Mouse (Mus musculus) brown adipose tissue, adult 24 weeks (tissue): ENCODE measurements at regions not wholly inside any gene's neighbourhood (a gene's known extent, or its start where the extent isn't known, plus 50 kb on each side); places are given as distances from the start of the nearest gene placed in this dataset.
A peak's percentile ranks its signal among the peaks of the same experiment; 100 is the strongest.

ENCODE experiments used
- H3K27ac ChIP-seq: fragments of 200-500 bp; replicated peaks from 2 replicates; pipeline ENCODE4 v1.5.1; 2012; ENCODE audit warnings: low read depth, mild to moderate bottlenecking, low read length
- H3K4me1 ChIP-seq: fragments of 200-500 bp; 2 replicates; pipeline ENCODE4 v1.6.1; 2012; ENCODE audit warnings: low read length, mixed read lengths; ENCODE audit not compliant: control insufficient read depth, insufficient read depth, insufficient read length
- H3K4me3 ChIP-seq: fragments of 200-500 bp; 2 replicates; pipeline ENCODE4 v1.5.1; 2012; ENCODE audit warnings: low read depth, mild to moderate bottlenecking, low read length, moderate library complexity; ENCODE audit not compliant: insufficient read depth

DNA sequence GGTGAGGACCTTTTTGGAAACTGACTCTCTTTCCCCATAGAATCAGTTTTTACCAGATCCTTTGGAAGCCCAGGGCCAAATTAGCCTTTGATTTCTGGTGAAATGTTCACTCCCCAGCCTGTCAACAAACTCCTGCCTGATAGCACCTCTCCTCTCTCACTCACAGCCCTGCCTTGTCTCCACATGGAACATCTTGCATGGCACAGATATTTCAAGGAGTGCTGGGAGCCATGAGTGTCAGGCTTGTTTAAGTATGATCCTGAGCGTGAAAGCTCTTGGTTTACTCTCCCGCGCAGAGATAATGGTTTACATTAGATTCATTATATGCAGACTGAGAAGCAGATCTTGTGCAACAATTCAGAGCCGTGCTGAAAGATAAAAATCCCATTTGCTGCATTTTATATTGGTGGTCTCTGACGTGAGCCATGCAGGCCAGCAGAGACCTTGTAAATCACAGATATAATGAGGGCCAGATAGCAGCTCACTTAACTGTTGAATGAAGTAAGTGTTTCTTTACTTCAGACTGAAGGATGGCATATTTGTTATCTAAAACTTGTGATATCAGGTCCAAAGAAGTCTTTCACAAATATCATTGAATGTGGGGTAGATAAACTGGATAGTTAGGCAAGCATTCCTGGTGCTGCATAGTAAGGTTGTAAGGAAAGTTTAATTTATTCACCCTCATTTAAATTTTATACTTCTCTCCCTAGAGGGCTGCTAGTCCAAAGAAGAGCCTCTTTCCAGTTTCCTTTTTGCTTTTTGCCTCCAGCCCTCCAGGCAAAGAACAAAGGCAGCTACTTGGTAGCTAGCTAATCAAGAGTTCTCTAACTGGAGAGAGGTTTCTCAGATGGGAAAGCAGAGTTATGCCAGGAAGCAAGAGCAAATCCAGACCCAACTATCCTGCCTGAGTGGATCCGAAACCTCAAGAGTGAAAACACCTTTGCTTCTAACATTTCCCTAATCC, 81.8 kb downstream of the Tbx18 start:
- Histone ChIP-seq H3K4me1 (no peaks in the 10 kb centered on the region), H3K27ac (no peak overlapping the region), H3K4me3 (no peak overlapping the region)

DNA sequence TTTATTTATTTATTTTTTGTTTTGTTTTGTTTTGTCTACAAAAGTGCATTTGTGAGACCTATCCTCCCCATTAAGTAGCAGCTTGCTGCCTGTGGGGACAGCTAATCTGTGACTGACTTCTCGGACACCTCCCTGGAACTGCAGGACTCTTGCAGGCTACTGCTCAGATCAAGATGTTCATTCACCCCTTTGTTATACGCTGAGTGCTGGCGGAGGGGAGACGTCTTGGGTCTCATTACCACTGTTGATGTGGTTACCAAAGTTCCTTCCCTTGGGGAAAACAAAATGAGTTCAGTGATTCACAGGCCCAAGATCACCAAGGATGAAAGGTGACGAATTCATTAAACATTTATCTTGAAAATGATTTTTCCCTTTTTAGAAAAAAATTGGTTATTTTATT, 82.7 kb downstream of the Tbx18 start:
- H3K4me1 ChIP-seq: no peaks in the 10 kb centered on the region
- no peak overlapping the region for H3K4me3 ChIP-seq

DNA sequence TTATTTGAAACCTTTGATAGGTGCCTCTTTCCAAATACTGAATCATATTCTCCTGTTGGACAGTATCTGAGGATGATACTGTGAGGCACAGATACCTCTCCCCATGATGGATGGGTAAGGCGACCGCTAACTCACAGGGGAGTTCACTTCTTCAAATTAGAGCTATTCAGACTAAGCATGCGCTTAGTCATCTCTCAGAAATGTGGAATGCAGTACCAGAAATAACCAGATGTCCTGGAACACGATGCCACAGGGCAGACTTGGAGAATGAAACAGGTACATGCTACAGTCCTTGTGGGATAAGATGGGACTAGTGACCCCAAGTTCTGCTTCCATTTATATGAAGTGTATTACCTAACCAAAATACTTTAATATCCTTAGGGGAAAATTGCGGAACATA, 86.0 kb downstream of the Tbx18 start:
- no peaks in the 10 kb centered on the region for H3K4me1 ChIP-seq
- no peak overlapping the region for H3K4me3 ChIP-seq
- no peak overlapping the region for H3K27ac ChIP-seq

More for the DNA sequence above, 82.7 kb downstream of the Tbx18 start:
- no peak overlapping the region for H3K27ac ChIP-seq

DNA sequence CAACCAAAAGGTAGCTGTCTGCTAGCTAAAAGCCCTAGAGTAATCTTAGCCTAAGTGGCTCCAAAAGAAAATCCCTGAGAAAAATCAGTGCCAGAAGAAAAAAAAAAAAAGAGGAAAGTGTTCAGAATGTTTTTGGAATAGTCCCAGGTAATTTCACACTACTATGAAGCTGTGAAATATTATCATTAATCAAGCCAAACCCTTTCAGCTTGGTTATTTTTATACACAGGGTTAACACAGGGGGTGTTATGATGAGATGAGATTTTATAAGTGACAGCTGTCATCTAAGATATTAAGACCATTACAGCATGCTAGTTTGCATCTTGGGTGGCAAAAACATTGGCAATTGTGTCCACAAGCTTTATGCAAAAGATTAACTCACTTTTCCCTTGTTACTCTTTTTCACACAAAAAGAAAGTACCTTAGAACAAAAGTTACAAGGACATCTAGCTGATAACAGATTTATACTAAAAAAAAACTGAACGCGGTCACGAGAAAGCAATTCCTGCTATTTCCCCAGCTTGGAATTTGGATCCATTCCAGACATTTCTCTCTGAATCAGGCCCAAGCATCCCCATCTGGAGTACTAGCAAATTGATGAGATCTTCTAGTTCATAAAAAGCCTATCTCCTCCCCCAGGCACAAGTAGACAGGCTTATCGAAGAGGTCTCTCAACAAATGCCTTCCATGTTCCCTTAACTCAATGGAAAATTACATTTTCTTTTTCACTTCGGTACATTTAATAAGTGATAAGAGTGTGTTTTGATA, 97.0 kb downstream of the Tbx18 start:
- no peaks in the 10 kb centered on the region for H3K4me1 ChIP-seq
- no peak overlapping the region for H3K27ac ChIP-seq
- H3K4me3 ChIP-seq: no peak overlapping the region

DNA sequence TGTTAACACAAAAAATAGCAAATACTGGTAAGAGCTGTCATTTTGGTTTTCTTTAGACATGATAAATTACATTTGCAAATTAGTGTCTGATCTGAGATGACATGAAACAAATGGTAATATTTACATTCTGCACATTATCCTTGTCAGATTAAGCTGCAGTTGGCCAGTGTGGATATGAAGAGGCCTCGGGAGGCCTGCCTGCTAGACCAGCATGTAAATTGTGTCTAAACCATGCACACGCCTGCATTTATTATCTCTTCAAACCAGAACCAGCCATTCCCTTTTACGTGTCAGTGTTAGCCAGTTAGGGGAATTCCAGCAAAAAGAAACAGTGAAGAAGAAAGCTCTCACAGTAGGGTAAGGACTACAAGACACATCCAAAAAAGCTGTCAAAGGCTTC, 104.6 kb downstream of the Tbx18 start:
- H3K4me3 ChIP-seq: no peak overlapping the region
- H3K27ac ChIP-seq: no peak overlapping the region
- H3K4me1 ChIP-seq: no peaks in the 10 kb centered on the region

DNA sequence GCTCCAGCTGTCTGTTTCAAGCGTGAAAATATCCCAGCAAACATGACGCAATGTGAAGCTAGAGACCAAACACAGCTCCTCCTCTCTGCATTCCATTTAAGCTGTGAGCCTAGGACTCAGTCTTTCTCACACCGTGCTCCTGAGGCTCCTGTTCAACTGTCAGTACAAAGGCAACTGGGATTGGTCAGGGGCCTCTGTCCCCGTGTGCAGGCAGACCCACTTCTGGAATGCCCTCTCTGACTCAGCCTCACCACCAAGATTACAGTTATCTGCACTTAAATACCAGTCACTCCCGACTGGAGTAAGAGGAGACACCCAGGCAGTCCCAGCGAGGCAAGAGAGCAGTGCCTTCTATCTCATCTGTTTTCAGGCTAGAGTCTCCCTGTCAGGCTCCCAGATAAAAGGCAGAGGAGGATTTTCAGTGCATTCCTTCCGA, 112.8 kb downstream of the Tbx18 start:
- 0 out of 2 replicates have a peak overlapping the region, but pooled peaks have one; percentile 34 for H3K4me3 ChIP-seq
- no peaks in the 10 kb centered on the region for H3K4me1 ChIP-seq
- H3K27ac ChIP-seq: no peak overlapping the region

DNA sequence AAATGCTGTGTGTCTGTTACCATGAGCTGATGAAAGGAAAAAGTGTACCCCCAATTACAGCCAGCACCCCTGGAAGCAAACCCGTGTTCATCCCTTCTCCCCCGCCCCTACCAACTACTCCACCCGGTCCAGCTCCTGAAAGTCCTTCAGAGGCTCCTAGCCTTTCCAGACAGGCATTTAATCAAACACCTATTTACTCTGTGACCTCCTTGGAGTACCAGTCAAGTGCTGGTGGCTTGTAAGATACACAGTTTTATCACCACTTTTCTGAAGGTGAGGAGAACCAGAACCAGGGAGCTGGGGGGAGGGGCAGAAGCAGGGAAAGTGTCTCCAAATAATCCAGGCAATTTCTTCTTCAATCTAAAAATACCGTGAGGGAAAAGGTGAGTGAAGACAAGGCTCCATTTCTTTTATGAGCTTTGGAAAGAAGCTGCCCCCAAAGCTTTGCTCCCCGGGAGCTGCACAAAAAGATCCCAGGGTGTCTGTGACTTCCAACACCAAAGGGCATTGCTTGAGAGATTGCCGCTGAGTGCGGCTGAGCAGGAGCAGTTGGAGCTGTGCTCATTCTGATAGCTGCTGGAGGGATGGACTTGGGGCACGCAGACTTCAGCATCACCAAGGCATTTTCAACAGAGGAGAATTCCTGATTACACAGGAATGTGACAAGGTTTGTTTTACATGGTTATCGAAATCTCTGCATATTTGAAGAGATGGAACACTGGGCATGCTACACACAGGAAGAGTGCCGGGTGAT, 123.0 kb downstream of the Tbx18 start:
- Histone ChIP-seq H3K4me3 (no peak overlapping the region), H3K27ac (no peak overlapping the region), H3K4me1 (no peaks in the 10 kb centered on the region)

DNA sequence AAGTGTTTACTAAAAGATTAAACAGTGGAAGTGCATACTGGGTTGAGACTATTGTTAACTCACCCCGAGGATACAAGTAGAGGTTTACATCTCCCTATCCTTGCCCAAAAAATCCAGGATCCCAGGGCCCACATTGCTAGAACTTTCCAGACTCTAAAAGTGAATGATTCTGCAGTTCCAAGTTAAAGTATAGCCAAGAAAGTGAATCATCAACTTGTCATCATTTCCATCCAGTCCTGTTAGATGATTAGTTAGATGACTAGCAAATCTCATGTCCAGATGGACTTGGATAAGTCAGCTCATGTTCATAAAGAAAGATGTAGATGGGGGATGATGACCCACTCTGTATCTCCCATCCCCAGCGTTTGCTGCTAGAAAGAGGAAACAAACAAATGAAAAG, 155.5 kb downstream of the Tbx18 start:
- no peaks in the 10 kb centered on the region for H3K4me1 ChIP-seq
- H3K4me3 ChIP-seq: no peak overlapping the region

DNA sequence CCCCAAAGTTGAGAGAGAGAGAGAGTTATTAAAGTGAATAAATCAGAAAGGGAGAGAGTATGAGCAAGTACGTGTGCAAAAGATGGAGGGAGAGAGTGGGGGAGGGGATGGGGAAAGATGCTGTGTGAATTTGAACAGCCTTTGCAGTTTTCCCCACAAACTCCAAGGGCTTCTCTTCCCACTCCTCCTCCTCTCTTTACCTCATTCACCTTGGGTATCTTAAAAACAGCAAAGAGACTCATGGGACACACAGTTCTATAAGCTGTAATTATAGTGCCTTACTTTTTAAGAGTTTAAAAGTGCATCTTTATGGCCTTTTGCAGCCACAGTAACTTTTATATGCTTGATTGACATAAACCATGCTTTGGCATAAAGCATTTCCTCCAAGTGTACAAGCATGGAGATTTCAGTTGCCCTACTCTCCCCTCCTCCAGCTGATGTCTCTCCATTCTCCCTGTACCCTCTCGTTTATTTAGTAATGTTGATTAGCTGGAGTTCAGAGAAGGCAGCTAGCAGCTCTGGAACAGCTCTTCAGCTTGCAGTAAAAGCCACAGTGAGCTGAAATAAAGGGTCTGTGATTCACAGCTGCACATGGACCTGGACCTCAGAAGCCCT, 156.7 kb downstream of the Tbx18 start:
- H3K4me3 ChIP-seq: no peak overlapping the region
- H3K27ac ChIP-seq: no peak overlapping the region
- no peaks in the 10 kb centered on the region for H3K4me1 ChIP-seq

More for the DNA sequence above, 155.5 kb downstream of the Tbx18 start:
- no peak overlapping the region for H3K27ac ChIP-seq

DNA sequence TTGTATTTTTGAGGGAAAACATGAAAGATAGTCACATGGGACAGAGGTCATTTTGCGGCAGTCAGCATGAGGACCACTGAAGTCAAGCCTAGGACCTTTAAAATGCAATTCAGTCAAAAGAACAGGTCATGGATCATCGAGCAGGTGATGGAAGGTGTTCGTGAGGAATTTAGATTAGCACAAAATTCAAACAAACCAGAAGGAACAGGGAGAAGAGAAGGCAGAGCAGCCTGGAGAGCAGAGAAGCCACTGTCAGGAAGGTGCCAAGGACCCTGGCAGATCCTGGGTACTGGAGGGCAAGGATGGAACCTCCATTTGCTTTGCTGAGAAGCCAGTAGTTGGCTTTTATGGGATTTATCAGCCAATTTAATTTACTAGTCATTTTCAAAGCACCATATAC, 167.8 kb downstream of the Tbx18 start:
- no peaks in the 10 kb centered on the region for H3K4me1 ChIP-seq

DNA sequence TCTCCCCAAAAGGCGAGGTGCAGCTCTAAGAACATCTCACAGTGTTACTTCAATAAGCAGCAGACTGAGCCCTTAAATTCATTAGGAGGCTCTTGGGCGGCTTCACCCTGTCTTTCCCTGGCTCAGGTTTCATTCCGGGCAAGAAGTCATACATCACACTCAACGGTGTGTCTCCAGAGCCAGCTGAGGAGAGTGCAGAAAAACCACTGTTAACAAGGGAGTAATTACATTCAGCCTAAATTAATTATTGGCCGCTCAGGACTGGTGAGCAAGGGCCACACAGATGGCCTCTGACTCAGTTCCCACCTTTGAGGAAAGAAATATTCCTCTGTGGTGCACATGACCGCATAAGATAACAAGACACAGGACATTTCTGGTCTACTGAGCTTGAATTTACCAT, 168.3 kb downstream of the Tbx18 start:
- H3K27ac ChIP-seq: no peak overlapping the region
- no peak overlapping the region for H3K4me3 ChIP-seq

More for the DNA sequence above, 167.8 kb downstream of the Tbx18 start:
- Histone ChIP-seq H3K27ac (no peak overlapping the region), H3K4me3 (no peak overlapping the region)

DNA sequence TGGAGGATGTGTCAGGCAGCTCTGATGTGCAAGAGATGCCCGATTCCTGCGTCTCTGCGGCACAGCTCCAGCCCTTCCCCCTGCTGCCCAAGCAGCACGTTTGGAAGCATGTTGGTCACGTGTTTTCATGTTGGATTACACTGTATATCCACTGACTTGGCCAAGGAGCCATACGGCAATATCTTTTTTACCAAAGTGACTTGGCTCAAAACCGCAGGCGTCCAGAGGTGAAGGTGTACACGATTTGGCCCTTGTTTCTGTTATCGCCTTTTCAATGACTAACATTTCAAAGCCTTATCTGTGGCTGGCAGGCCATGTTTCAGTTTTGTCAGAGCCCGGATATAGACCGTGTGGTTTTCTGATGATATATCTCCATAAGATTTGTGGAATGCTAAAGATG, 173.2 kb downstream of the Tbx18 start:
- Histone ChIP-seq H3K4me3 (no peak overlapping the region), H3K4me1 (no peaks in the 10 kb centered on the region), H3K27ac (peak overlapping the region; percentile 63)

More for the DNA sequence above, 168.3 kb downstream of the Tbx18 start:
- H3K4me1 ChIP-seq: no peaks in the 10 kb centered on the region

DNA sequence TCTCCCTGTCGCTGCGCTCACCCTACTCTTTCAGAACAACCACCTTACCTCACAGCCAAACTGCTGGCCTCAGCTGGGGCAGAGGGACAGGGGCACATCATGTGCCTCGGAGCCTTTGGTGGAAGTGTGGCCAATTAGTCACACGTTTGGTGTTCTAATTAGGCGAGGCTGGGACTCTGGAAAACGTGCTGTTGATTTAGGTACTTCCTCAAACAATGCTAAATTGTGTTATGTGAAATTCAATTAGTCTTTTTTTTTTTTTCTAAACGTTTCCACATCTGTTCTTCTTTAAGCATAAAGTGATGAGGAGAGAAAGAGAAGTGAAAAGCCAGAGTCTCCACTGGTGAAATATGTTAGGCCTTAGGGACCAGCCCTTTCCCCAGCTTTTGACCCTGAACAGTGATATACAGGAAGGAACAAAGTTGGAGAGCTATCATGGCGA, 174.1 kb downstream of the Tbx18 start:
- Histone ChIP-seq H3K4me1 (no peaks in the 10 kb centered on the region), H3K27ac (peak overlapping the region; percentile 94)

DNA sequence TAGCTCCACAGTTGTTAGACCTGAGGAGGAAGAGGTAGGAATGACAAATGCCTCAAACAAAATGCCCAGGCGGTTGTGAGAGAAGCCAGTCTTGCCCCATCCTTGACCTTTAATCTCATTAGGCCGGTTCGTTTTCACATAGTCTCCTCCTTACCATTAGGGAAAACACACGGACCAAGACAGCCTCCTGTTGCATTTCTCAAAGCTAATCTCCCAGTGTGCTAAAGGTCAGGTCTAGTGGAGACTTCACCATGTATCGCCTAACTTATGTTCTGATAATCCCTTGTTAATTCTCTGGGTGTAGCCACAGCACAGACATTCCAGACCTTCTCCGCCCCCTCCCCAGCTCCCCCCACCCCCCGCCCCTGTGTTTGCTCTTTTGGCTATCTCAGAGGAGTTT, 174.5 kb downstream of the Tbx18 start:
- Histone ChIP-seq H3K4me1 (no peaks in the 10 kb centered on the region), H3K4me3 (no peak overlapping the region), H3K27ac (no peak overlapping the region)

More for the DNA sequence above, 174.1 kb downstream of the Tbx18 start:
- no peak overlapping the region for H3K4me3 ChIP-seq
